Mouse (Mus musculus) lung, postnatal 0 days (tissue): Measurements from ENCODE around the gene Abtb1. TPM values are rescaled to one million over a fixed set of nuclear protein-coding genes. Genes with fewer than 3 reads are reported as not detected.

Experiments
- ATAC-seq: fragments of 200-750 bp; cut with Nextera tagmentation; 2 replicates; pipeline ENCODE4 v1.8.0; 2017; ENCODE audit warnings: moderate library complexity
- DNase-seq: peaks from one replicate; pipeline ENCODE4 v3.0.0-alpha.2; 2016; ENCODE audit warnings: low spot score
- H3K27ac ChIP-seq: fragments of 300-500 bp; sonication (generic); 2 replicates; pipeline ENCODE4 v1.5.1; 2014; ENCODE audit warnings: antibody characterized with exemption, mild to moderate bottlenecking, low read length, mixed read lengths
- H3K27me3 ChIP-seq: fragments of 300-500 bp; sonication (generic); replicated peaks from 2 replicates; pipeline ENCODE4 v1.6.1; 2014; ENCODE audit warnings: low read length, mixed read lengths; ENCODE audit not compliant: insufficient read depth
- H3K36me3 ChIP-seq: fragments of 300-500 bp; sonication (generic); 2 replicates; pipeline ENCODE4 v1.6.1; 2014; ENCODE audit warnings: low read length, mixed read lengths; ENCODE audit not compliant: insufficient read depth
- H3K4me1 ChIP-seq: fragments of 300-500 bp; sonication (generic); 2 replicates; pipeline ENCODE4 v1.6.1; 2014; ENCODE audit warnings: antibody characterized with exemption, low read depth, low read length, mixed read lengths; ENCODE audit not compliant: insufficient read depth
- H3K4me2 ChIP-seq: fragments of 300-500 bp; sonication (generic); replicated peaks from 2 replicates; pipeline ENCODE4 v1.6.1; 2014; ENCODE audit warnings: low read depth, mild to moderate bottlenecking, low read length, moderate library complexity, mixed read lengths
- H3K4me3 ChIP-seq: fragments of 300-500 bp; sonication (generic); 2 replicates; pipeline ENCODE4 v1.5.1; 2014; ENCODE audit warnings: low read depth, low read length
- H3K9ac ChIP-seq: fragments of 300-500 bp; sonication (generic); replicated peaks from 2 replicates; pipeline ENCODE4 v1.6.1; 2014; ENCODE audit warnings: low read depth, mild to moderate bottlenecking
- H3K9me3 ChIP-seq: fragments of 300-500 bp; sonication (generic); 2 replicates; pipeline ENCODE4 v1.6.1; 2016; ENCODE audit warnings: low read length, mixed read lengths
- CTCF ChIP-seq: IDR thresholded peaks from 2 replicates; pipeline ENCODE4 v1.5.1; 2016; ENCODE audit warnings: antibody characterized with exemption, mild to moderate bottlenecking
- EP300 ChIP-seq: IDR thresholded peaks from 2 replicates; pipeline ENCODE4 v1.6.1; 2016; ENCODE audit warnings: antibody characterized with exemption, mild to moderate bottlenecking, control low read depth
- WGBS: fragments of 180-500 bp; shearing (Covaris S2); extraction: QIAGEN DNeasy Blood & Tissue Kit; methylation state at CpG from one replicate; pipeline ENCODE4 v1.1.7; 2014; 5-methylcytosine and 5-hydroxymethylcytosine counted together
- polyA plus RNA-seq: library from polyadenylated mRNA; unstranded; fragments of >200 nt; fragmentation: Nextera tagmentation; extraction: Ambion mirVana; gene quantifications from 2 replicates; pipeline ENCODE4 v1.2.1, GENCODE M21; 2015

Abtb1 gene
- polyA plus RNA-seq, 1 experiment from 2014 or later, result 70.3 TPM

DNA sequence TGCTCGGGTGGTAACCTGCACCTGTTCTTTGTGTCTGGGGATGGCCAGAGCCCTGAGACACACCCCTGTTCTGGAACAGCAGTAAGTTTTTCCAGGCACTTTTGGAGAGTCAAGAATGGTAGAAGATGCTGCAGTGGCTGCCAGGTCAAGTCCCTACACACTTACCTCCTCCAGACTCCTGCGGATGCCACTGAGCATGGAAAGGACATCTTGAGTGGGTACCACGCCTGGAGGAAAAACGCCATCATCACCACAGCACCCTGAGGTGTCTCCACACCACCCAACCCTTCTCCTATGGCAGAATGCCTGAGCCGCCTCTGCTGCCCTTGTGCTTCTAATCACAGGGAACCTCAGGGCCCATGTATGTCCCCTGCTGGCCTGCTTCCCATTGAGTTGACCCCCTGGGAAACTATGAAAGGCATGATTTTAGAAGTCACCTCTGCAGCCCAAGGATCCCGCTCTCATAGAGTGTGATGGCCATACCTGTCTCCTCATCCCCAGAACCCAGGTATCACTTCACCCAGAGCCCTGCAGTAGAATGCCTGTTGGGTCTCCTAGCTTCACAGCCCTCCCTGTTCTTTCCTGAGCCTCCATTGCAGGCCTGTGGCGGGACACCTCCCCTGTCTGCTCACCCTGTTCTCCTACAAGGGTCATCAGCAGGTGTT, 3.2 kb upstream of the Abtb1 start:
- WGBS, result 86% methylated on average over 7 of the region's 7 CpGs

DNA sequence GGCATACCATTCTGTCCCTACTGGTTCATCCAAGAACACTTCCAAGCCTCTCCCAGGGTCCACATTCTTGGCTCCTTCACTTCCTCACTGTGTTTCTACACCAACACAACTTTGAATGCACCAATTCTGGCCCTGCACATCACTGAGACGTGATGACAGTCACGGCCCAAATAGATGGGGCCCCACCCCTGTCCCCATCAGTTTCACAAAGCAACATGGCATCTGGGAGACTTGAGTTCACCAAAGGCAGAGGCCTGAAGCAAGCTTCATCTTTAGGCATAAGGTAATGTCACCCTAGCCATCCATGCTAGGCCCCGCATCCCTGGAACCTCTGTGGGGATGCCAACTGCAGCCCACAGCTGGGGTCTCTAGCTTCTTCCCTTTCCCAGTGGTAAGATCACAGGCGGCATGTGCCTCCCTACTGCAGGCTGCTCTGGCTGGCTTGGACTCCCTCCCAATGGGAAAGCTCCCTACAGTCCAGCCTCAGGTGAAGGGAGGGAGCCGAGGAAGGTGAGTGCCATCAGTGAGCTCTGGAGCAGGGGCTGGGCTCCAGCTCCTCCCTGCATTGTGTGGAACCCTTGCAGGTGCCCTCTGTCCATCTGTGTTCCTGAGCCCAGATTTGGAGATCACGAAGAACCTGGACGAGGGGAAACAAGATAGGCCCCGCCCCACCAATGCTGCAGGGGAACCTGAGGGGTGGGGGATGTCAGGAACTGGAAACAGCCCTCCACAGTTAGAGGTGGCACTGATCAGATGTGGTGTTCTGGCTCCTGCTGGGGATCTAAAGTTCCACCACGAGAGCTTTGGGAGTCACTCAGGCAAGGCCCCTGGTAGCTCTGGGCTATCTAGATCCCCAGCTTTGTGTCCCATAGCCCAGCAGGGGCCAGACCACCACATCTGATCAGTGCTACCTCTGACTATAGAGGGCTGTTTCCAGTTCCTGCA, 2.3 kb upstream of the Abtb1 start:
- Histone ChIP-seq H3K4me1 (peaks cover 11% of the 10 kb centered on the region), H3K36me3 (no peaks in the 10 kb centered on the region), H3K27ac (no peak overlapping the region), H3K9me3 (no peaks in the 10 kb centered on the region), H3K4me2 (no peak overlapping the region), H3K27me3 (no peaks in the 10 kb centered on the region), H3K9ac (no peak overlapping the region), H3K4me3 (no peak overlapping the region)
- no peak for DNase-seq
- TF ChIP-seq CTCF, result no peak
- no peak for TF ChIP-seq EP300
- no peak for ATAC-seq
- 72% methylated on average over 9 of the region's 9 CpGs for WGBS

More for the DNA sequence above, 3.2 kb upstream of the Abtb1 start:
- no peak for TF ChIP-seq EP300
- no peak for TF ChIP-seq CTCF
- Histone ChIP-seq H3K4me1 (peaks cover 11% of the 10 kb centered on the region), H3K9ac (no peak overlapping the region), H3K4me2 (no peak overlapping the region), H3K27ac (no peak overlapping the region), H3K9me3 (no peaks in the 10 kb centered on the region), H3K36me3 (no peaks in the 10 kb centered on the region), H3K4me3 (no peak overlapping the region), H3K27me3 (no peaks in the 10 kb centered on the region)
- ATAC-seq (no peak), DNase-seq (no peak)

- Histone ChIP-seq H3K9ac (peak overlapping the region; percentile 58), H3K27me3 (no peaks in the 10 kb centered on the region), H3K9me3 (no peaks in the 10 kb centered on the region), H3K4me3 (peak overlapping the region; percentile 68; the same call in 1 of the 2 replicates), H3K4me1 (peaks cover 11% of the 10 kb centered on the region), H3K36me3 (peaks cover 8% of the 10 kb centered on the region; the same call in 1 of the 2 replicates), H3K4me2 (peak overlapping the region; percentile 93), H3K27ac (no peak overlapping the region)
- DNase-seq, result no peak
- TF ChIP-seq CTCF (no peak), EP300 (no peak)
- no peak for ATAC-seq
- 71% methylated on average over 7 of the region's 7 CpGs for WGBS
These were observed 1.5 kb upstream of the Abtb1 start for GRCm38 (mm10) chr6:88843241-88843640.

DNA sequence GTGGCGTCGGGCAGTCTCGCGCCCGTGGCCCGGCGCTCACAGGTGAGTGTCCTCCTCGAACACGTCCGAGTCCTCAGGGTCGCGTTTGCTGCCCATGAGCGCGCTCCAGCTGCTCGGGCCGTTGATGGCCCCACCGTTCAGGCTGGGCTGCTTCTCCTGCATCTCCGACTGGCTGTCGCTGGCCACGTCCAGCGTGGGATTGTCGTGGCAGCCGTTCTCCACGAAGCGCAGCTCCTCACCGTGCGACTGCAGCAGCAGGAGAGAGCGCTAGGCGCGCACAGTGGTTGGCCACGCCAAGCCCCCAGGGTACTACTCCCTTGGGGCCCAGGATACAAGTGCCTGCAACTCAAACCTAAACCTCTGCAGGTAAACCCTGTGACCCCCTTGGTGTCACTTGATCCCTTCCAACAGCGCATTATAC, 957 bp upstream of the Abtb1 start:
- no peaks in the 10 kb centered on the region for H3K9me3 ChIP-seq
- ATAC-seq (peak; percentile 0; the same call in 1 of the 2 replicates), DNase-seq (peak; percentile 32)
- peak overlapping the region; percentile 68 for H3K4me3 ChIP-seq
- H3K4me2 ChIP-seq, result peak overlapping the region; percentile 93
- H3K27me3 ChIP-seq, result no peaks in the 10 kb centered on the region
- peaks cover 13% of the 10 kb centered on the region; the same call in 1 of the 2 replicates for H3K36me3 ChIP-seq
- peak overlapping the region; percentile 97 for H3K27ac ChIP-seq
- TF ChIP-seq CTCF (no peak), EP300 (no peak)
- H3K9ac ChIP-seq, result peak overlapping the region; percentile 58
- WGBS, result under 1% methylated on average over 29 of the region's 32 CpGs
- H3K4me1 ChIP-seq, result peaks cover 11% of the 10 kb centered on the region

DNA sequence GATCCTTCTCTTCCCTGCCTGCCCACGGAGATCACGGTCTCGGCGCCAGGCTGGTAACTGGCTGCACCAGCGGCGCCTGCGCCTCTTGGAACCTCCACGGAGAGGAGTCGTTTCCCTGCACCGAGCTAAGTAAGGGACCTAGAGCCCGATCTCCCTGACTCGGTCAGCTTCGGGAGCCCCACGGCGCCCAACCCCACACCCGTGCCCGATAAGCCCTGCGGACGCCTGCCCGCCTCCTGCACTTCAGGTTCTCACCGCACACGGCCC, 337 bp downstream of the Abtb1 start:
- TF ChIP-seq EP300, result no peak
- no peak for TF ChIP-seq CTCF
- no peaks in the 10 kb centered on the region for H3K27me3 ChIP-seq
- DNase-seq (no peak), ATAC-seq (peak; percentile 2)
- peak overlapping the region; percentile 84 for H3K4me3 ChIP-seq
- peak overlapping the region; percentile 88 for H3K4me2 ChIP-seq
- H3K4me1 ChIP-seq, result peaks cover 11% of the 10 kb centered on the region
- H3K9me3 ChIP-seq, result no peaks in the 10 kb centered on the region
- H3K36me3 ChIP-seq, result peaks cover 20% of the 10 kb centered on the region; the same call in 1 of the 2 replicates
- peak overlapping the region; percentile 97 for H3K27ac ChIP-seq
- peak overlapping the region; percentile 82 for H3K9ac ChIP-seq
- WGBS, result under 1% methylated on average over 22 of the region's 22 CpGs

- peaks cover 23% of the 10 kb centered on the region; the same call in 1 of the 2 replicates for H3K36me3 ChIP-seq
- peak overlapping the region; percentile 82 for H3K9ac ChIP-seq
- peak overlapping the region; percentile 97 for H3K27ac ChIP-seq
- no peak for ATAC-seq
- TF ChIP-seq EP300 (no peak), CTCF (no peak)
- no peaks in the 10 kb centered on the region for H3K27me3 ChIP-seq
- peak overlapping the region; percentile 88 for H3K4me2 ChIP-seq
- H3K4me3 ChIP-seq, result peak overlapping the region; percentile 84
- DNase-seq, result no peak
- 52% methylated on average over 9 of the region's 9 CpGs for WGBS
- no peaks in the 10 kb centered on the region for H3K9me3 ChIP-seq
- peaks cover 11% of the 10 kb centered on the region for H3K4me1 ChIP-seq
These were observed 832 bp downstream of the Abtb1 start for GRCm38 (mm10) chr6:88840791-88841513.
